17 mouse cellular contexts compared by ENCODE assay signal in the genomic region with DNA sequence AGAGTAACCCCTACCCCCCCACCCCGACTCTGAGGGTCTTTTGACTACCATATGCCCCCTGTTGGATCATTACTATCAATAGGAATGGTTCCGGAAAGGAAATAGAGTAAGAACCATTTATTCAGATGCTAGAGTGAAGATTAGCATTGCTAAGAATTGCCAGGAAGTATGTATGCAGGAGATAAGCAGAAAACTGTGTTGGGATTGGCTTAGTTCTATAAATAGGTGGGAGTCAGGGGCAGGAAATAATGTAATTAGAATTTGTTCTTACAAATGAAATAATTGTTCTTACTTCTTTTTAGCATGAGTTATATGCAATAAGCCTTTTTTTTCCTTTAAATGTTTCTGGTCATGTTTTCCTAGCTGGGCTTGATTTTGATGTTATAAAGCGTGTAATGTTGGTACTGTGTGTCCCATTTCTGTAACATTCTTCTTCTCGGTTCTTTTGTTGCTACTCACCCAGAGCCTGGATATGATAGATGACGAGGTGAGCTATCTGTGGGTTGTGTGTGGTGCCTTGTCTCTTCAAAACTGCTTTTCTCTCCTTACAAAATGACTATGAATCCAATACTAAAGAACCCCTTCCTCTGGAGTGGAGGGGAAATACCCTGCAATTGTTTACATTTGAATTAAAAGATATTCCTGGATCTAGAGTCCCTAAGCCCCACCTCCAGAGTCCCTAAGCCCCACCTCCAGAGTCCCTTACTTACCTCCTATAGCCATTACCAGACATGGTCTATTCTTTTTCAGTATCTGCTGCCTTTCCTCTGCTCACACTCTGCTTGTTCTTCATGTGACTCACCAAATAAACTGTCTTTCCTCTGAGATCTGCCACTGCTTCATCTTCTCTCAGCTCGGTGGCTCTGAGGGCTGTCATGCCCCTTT. TPM values are rescaled to one million over a fixed set of nuclear protein-coding genes. Genes with fewer than 3 reads are reported as not detected.
DNase-seq lines count a peak whose midpoint lies in the region; ATAC-seq and TF ChIP-seq lines count a peak whose summit lies in the region.
"Had no signal": no experiment of that assay in that cellular context is flagged by ENCODE, and none has a peak within 500 bp of the region (broad histone marks: within the 10 kb centered on the region; RNA-seq: fewer than 3 reads in every experiment).

No protein-coding gene starts in this region.

- H3K4me3 ChIP-seq in heart, embryonic 15.5 days, result no peak overlapping the region
- no peak overlapping the region for H3K4me3 ChIP-seq in stomach, embryonic 15.5 days (replicated peaks)
- no peak overlapping the region for H3K4me3 ChIP-seq in stomach, postnatal 0 days (ENCODE audit: low read depth, low read length)
- no peak overlapping the region for H3K4me3 ChIP-seq in liver, embryonic 11.5 days (ENCODE audit: low read depth, low read length)
- H3K4me3 ChIP-seq in forebrain, embryonic 16.5 days (replicated peaks; ENCODE audit: low read length), result no peak overlapping the region
- H3K4me3 ChIP-seq: limb, embryonic 13.5 days had no signal

- no peak for TF ChIP-seq EP300 in stomach, postnatal 0 days (optimal IDR thresholded peaks at IDR 0.05)

- peak; percentile 60 for ATAC-seq in heart, embryonic 15.5 days (replicated peaks; ENCODE audit: insufficient number of reproducible peaks, insufficient read depth, low FRiP score, low read depth)
- ATAC-seq in stomach, embryonic 15.5 days (ENCODE audit: insufficient read depth, low FRiP score, low read depth), result peak; percentile 64; the same call in 1 of the 2 replicates
- ATAC-seq in stomach, postnatal 0 days (ENCODE audit: low FRiP score, low TSS enrichment), result no peak
- peak; percentile 78 for ATAC-seq in liver, embryonic 11.5 days (replicated peaks; ENCODE audit: low FRiP score)
- ATAC-seq in forebrain, embryonic 16.5 days, result no peak
- ATAC-seq: CD4-positive, CD25-positive, alpha-beta regulatory T cell, adult 4 months; inflammation-experienced regulatory T-cells, adult 6 months had no signal

- H3K27me3 ChIP-seq in heart, embryonic 15.5 days, result no peaks in the 10 kb centered on the region
- no peaks in the 10 kb centered on the region for H3K27me3 ChIP-seq in stomach, embryonic 15.5 days (replicated peaks)
- no peaks in the 10 kb centered on the region for H3K27me3 ChIP-seq in stomach, postnatal 0 days (ENCODE audit: control insufficient read depth, insufficient read depth, low read length)
- no peaks in the 10 kb centered on the region for H3K27me3 ChIP-seq in liver, embryonic 11.5 days (replicated peaks; ENCODE audit: control insufficient read depth, insufficient read depth, low read length)
- no peaks in the 10 kb centered on the region for H3K27me3 ChIP-seq in forebrain, embryonic 16.5 days (replicated peaks; ENCODE audit: control insufficient read depth, insufficient read depth, low read length)
- H3K27me3 ChIP-seq: limb, embryonic 13.5 days had no signal

- no peak for DNase-seq in heart, postnatal 14 days
- no peak for DNase-seq in stomach, postnatal 0 days (ENCODE audit: low spot score)
- DNase-seq in liver, embryonic 11.5 days (ENCODE audit: low spot score), result no peak
- no peak for DNase-seq in cerebellum, postnatal 36 days
- DNase-seq: adrenal gland, adult 8-10 months; gastrocnemius, postnatal 25 days; kidney, postnatal 36 days; layer of hippocampus, postnatal 36 days; right cerebral cortex, postnatal 25 days; thymus, postnatal 25 days had no signal

- H3K9me3 ChIP-seq in heart, embryonic 15.5 days (replicated peaks), result no peaks in the 10 kb centered on the region
- no peaks in the 10 kb centered on the region for H3K9me3 ChIP-seq in stomach, embryonic 15.5 days
- H3K9me3 ChIP-seq in stomach, postnatal 0 days (ENCODE audit: control insufficient read depth, low read length), result no peaks in the 10 kb centered on the region
- H3K9me3 ChIP-seq in liver, embryonic 11.5 days (ENCODE audit: control insufficient read depth, low read length), result no peaks in the 10 kb centered on the region
- H3K9me3 ChIP-seq in forebrain, embryonic 16.5 days (ENCODE audit: control insufficient read depth, low read length), result no peaks in the 10 kb centered on the region
- H3K9me3 ChIP-seq: limb, embryonic 13.5 days had no signal

- no peak overlapping the region for H3K9ac ChIP-seq in heart, embryonic 15.5 days
- no peak overlapping the region for H3K9ac ChIP-seq in stomach, embryonic 15.5 days
- no peak overlapping the region for H3K9ac ChIP-seq in stomach, postnatal 0 days (ENCODE audit: low read length)
- H3K9ac ChIP-seq in liver, embryonic 11.5 days (ENCODE audit: low read depth, low read length), result no peak overlapping the region
- no peak overlapping the region for H3K9ac ChIP-seq in forebrain, embryonic 16.5 days (replicated peaks; ENCODE audit: low read depth, low read length)
- H3K9ac ChIP-seq: limb, embryonic 13.5 days had no signal

- TF ChIP-seq CTCF in stomach, postnatal 0 days (IDR thresholded peaks at IDR 0.05; ENCODE audit: low read depth), result no peak

- H3K4me1 ChIP-seq in heart, embryonic 15.5 days (replicated peaks), result peaks cover 19% of the 10 kb centered on the region
- H3K4me1 ChIP-seq in stomach, embryonic 15.5 days, result no peaks in the 10 kb centered on the region
- no peaks in the 10 kb centered on the region for H3K4me1 ChIP-seq in stomach, postnatal 0 days (replicated peaks; ENCODE audit: control insufficient read depth, insufficient read depth)
- peaks cover 50% of the 10 kb centered on the region for H3K4me1 ChIP-seq in liver, embryonic 11.5 days (replicated peaks; ENCODE audit: control insufficient read depth, insufficient read depth, low read length)
- H3K4me1 ChIP-seq in forebrain, embryonic 16.5 days (replicated peaks; ENCODE audit: control insufficient read depth, insufficient read depth, low read length), result no peaks in the 10 kb centered on the region
- H3K4me1 ChIP-seq: limb, embryonic 13.5 days had no signal

- whole genome bisulfite sequencing in heart, embryonic 15.5 days, result 56% methylated on average over 6 of the region's 6 CpGs
- WGBS in stomach, embryonic 15.5 days, result 68% methylated on average over 6 of the region's 6 CpGs
- WGBS in stomach, postnatal 0 days, result 75% methylated on average over 6 of the region's 6 CpGs
- WGBS in liver, embryonic 11.5 days, result 46% methylated on average over 6 of the region's 6 CpGs
- 85% methylated on average over 6 of the region's 6 CpGs for WGBS in forebrain, embryonic 16.5 days

- intact Hi-C loops in heart, postnatal 14 days (cut with DNase I), result no loop called here

- H3K36me3 ChIP-seq in heart, embryonic 15.5 days, result no peaks in the 10 kb centered on the region
- no peaks in the 10 kb centered on the region for H3K36me3 ChIP-seq in stomach, embryonic 15.5 days
- no peaks in the 10 kb centered on the region for H3K36me3 ChIP-seq in stomach, postnatal 0 days (ENCODE audit: control insufficient read depth, insufficient read depth, low read length)
- peaks cover 7% of the 10 kb centered on the region; the same call in 1 of the 2 replicates for H3K36me3 ChIP-seq in liver, embryonic 11.5 days (ENCODE audit: control insufficient read depth, insufficient read depth, low read length)
- H3K36me3 ChIP-seq in forebrain, embryonic 16.5 days (ENCODE audit: control insufficient read depth, insufficient read depth), result peaks cover 17% of the 10 kb centered on the region

- peak overlapping the region; percentile 61 for H3K27ac ChIP-seq in heart, embryonic 15.5 days
- no peak overlapping the region for H3K27ac ChIP-seq in stomach, embryonic 15.5 days
- H3K27ac ChIP-seq in stomach, postnatal 0 days (replicated peaks), result no peak overlapping the region
- peak overlapping the region; percentile 96 for H3K27ac ChIP-seq in liver, embryonic 11.5 days (ENCODE audit: low read depth, low read length)
- H3K27ac ChIP-seq in forebrain, embryonic 16.5 days (ENCODE audit: low read length), result no peak overlapping the region
- H3K27ac ChIP-seq: limb, embryonic 13.5 days had no signal

- H3K4me2 ChIP-seq in heart, embryonic 15.5 days, result no peak overlapping the region
- H3K4me2 ChIP-seq in stomach, embryonic 15.5 days, result no peak overlapping the region
- H3K4me2 ChIP-seq in stomach, postnatal 0 days (replicated peaks; ENCODE audit: low read depth), result no peak overlapping the region
- peak overlapping the region; percentile 53 for H3K4me2 ChIP-seq in liver, embryonic 11.5 days
- no peak overlapping the region for H3K4me2 ChIP-seq in forebrain, embryonic 16.5 days (ENCODE audit: low read length)
- H3K4me2 ChIP-seq: limb, embryonic 13.5 days; midbrain, embryonic 11.5 days had no signal

RNA-seq across cellular contexts. Expression of gene Pon1, which starts 37.0 kb away (rescaled TPM):
- not detected in 2 replicates for polyA plus RNA-seq in heart, embryonic 15.5 days (2015; fragmentation: Nextera tagmentation; extraction: Ambion mirVana)
- total RNA-seq in heart, postnatal 14 days (2021), result under 1 TPM in 1 of 2 experiments, not detected in 1; 0.36 TPM
- 0.14 and 0.42 TPM in 2 replicates for polyA plus RNA-seq in stomach, embryonic 15.5 days (2015; fragmentation: Nextera tagmentation; extraction: Ambion mirVana)
- 0.52 and 0.69 TPM in 2 replicates for polyA plus RNA-seq in stomach, postnatal 0 days (2015; fragmentation: Nextera tagmentation; extraction: Ambion mirVana)
- 0.75 and 1.5 TPM in 2 replicates for polyA plus RNA-seq in liver, embryonic 11.5 days (2014; fragmentation: Nextera tagmentation; extraction: Ambion mirVana)
- polyA plus RNA-seq in forebrain, embryonic 16.5 days (2015; fragmentation: Nextera tagmentation; extraction: Ambion mirVana), result 0.25 and 0.71 TPM in 2 replicates
- total RNA-seq: layer of hippocampus, postnatal 36 days had no signal
- polyA plus RNA-seq: CD4-positive, CD25-positive, alpha-beta regulatory T cell, adult 4 months; inflammation-experienced regulatory T-cells, adult 6 months; limb, embryonic 13.5 days had no signal

Comparison
In these comparisons a context has a peak if more than half of its experiments do, and no peak if none do; other contexts are left out.
1. ATAC-seq: peak in heart, embryonic 15.5 days (single experiment), stomach, embryonic 15.5 days (single experiment) and liver, embryonic 11.5 days (single experiment); none in stomach, postnatal 0 days (single experiment) and forebrain, embryonic 16.5 days (single experiment).
2. H3K27ac ChIP-seq: peak in heart, embryonic 15.5 days (single experiment) and liver, embryonic 11.5 days (single experiment); none in stomach, embryonic 15.5 days (single experiment), stomach, postnatal 0 days (single experiment) and forebrain, embryonic 16.5 days (single experiment).